Mouse (Mus musculus) stomach, embryonic 15.5 days (tissue): ENCODE data around the gene Phox2a. TPM values are rescaled to one million over a fixed set of nuclear protein-coding genes. Genes with fewer than 3 reads are reported as not detected.

Source experiments
- ATAC-seq: fragments of 200-750 bp; cut with Nextera tagmentation; 2 replicates; pipeline ENCODE4 v1.8.0; 2017; ENCODE audit warnings: low read depth, moderate number of reproducible peaks, moderate TSS enrichment; ENCODE audit not compliant: insufficient read depth, low FRiP score
- H3K27ac ChIP-seq: fragments of 300-500 bp; sonication (generic); 2 replicates; pipeline ENCODE4 v1.5.1; 2015; ENCODE audit warnings: mild to moderate bottlenecking, inconsistent platforms
- H3K27me3 ChIP-seq: fragments of 300-500 bp; sonication (generic); replicated peaks from 2 replicates; pipeline ENCODE4 v1.6.1; 2015; ENCODE audit warnings: inconsistent platforms
- H3K36me3 ChIP-seq: fragments of 300-500 bp; sonication (generic); 2 replicates; pipeline ENCODE4 v1.6.1; 2015; ENCODE audit warnings: inconsistent platforms
- H3K4me1 ChIP-seq: fragments of 300-500 bp; sonication (generic); 2 replicates; pipeline ENCODE4 v1.6.1; 2015; ENCODE audit warnings: inconsistent platforms
- H3K4me2 ChIP-seq: fragments of 300-500 bp; sonication (generic); 2 replicates; pipeline ENCODE4 v1.6.1; 2015; ENCODE audit warnings: mild to moderate bottlenecking, inconsistent platforms
- H3K4me3 ChIP-seq: fragments of 300-500 bp; sonication (generic); replicated peaks from 2 replicates; pipeline ENCODE4 v1.5.1; 2015; ENCODE audit warnings: inconsistent platforms
- H3K9ac ChIP-seq: fragments of 300-500 bp; sonication (generic); 2 replicates; pipeline ENCODE4 v1.6.1; 2015; ENCODE audit warnings: inconsistent platforms
- H3K9me3 ChIP-seq: fragments of 300-500 bp; sonication (generic); 2 replicates; pipeline ENCODE4 v1.6.1; 2016; ENCODE audit warnings: inconsistent platforms
- WGBS: fragments of 180-500 bp; shearing (Covaris S2); methylation state at CpG from one replicate; pipeline ENCODE4 v1.1.7; 2015; 5-methylcytosine and 5-hydroxymethylcytosine counted together
- polyA plus RNA-seq: library from polyadenylated mRNA; unstranded; fragments of >200 nt; fragmentation: Nextera tagmentation; extraction: Ambion mirVana; gene quantifications from 2 replicates; pipeline ENCODE4 v1.2.1, GENCODE M21; 2015

The Phox2a gene
- polyA plus RNA-seq, 1 experiment from 2014 or later, result 6.0 TPM

- Histone ChIP-seq H3K9me3 (no peaks in the 10 kb centered on the region), H3K27ac (no peak within 1 kb of the TSS), H3K27me3 (no peaks in the 10 kb centered on the region), H3K4me3 (no peak within 1 kb of the TSS), H3K4me1 (no peaks in the 10 kb centered on the region), H3K4me2 (no peak within 1 kb of the TSS), H3K36me3 (no peaks in the 10 kb centered on the region), H3K9ac (no peak within 1 kb of the TSS)
- WGBS, result 64% methylated on average over 2 of the region's 2 CpGs
- ATAC-seq, result no peak
Measured at GRCm38 (mm10) chr7:101870629-101871028, 52.5 kb downstream of the Phox2a start, which contains the start of gene Folr1. Gene Folr1, minus strand, starts transcription at chr7:101870788.

- ATAC-seq, result no peak
- no peak overlapping the region for H3K9ac ChIP-seq
- H3K9me3 ChIP-seq, result no peaks in the 10 kb centered on the region
- 79% methylated on average over 3 of the region's 3 CpGs for WGBS
- H3K27ac ChIP-seq, result no peak overlapping the region
- no peaks in the 10 kb centered on the region for H3K4me1 ChIP-seq
- H3K4me3 ChIP-seq, result no peak overlapping the region
- H3K4me2 ChIP-seq, result no peak overlapping the region
- no peaks in the 10 kb centered on the region for H3K27me3 ChIP-seq
- no peaks in the 10 kb centered on the region for H3K36me3 ChIP-seq
Measured at GRCm38 (mm10) chr7:101871296-101871695, 53.2 kb downstream of the Phox2a start.

Other genes starting within 250 kb of the Phox2a start
- gene Art2b, start 232.7 kb upstream of the Phox2a start, polyA plus RNA-seq, result 0.21 TPM in 1 of 2 replicates, not detected in the other
- gene Clpb, start 154.7 kb upstream of the Phox2a start, polyA plus RNA-seq, result 53.1 and 56.0 TPM in 2 replicates
- 39.7 and 49.4 TPM in 2 replicates for gene Inppl1, start 19.9 kb downstream of the Phox2a start, polyA plus RNA-seq
- 1.7 and 2.0 TPM in 2 replicates for gene Folr2, start 38.9 kb downstream of the Phox2a start, polyA plus RNA-seq
- gene Anapc15, start 45.4 kb downstream of the Phox2a start, polyA plus RNA-seq, result 56.9 and 68.7 TPM in 2 replicates
- gene Folr1, start 52.5 kb downstream of the Phox2a start, polyA plus RNA-seq, result 18.5 and 22.7 TPM in 2 replicates
- 147 and 154 TPM in 2 replicates for gene Lamtor1, start 87.6 kb downstream of the Phox2a start, polyA plus RNA-seq
- 0.15 and 0.26 TPM in 2 replicates for gene Tomt, start 88.0 kb downstream of the Phox2a start, polyA plus RNA-seq
- gene Lrrc51, start 115.6 kb downstream of the Phox2a start, polyA plus RNA-seq, result 8.3 and 9.3 TPM in 2 replicates
- 56.5 and 72.2 TPM in 2 replicates for gene Numa1, start 115.8 kb downstream of the Phox2a start, polyA plus RNA-seq
- gene Il18bp, start 200.4 kb downstream of the Phox2a start, polyA plus RNA-seq, result 2.3 and 3.1 TPM in 2 replicates
- gene Rnf121, start 247.2 kb downstream of the Phox2a start, polyA plus RNA-seq, result 25.2 and 26.4 TPM in 2 replicates
- 26.0 TPM in 2 replicates for gene Xndc1, start 247.2 kb downstream of the Phox2a start, polyA plus RNA-seq
- 1.2 and 1.3 TPM in 2 replicates for gene Xntrpc, start 247.4 kb downstream of the Phox2a start, polyA plus RNA-seq